Mouse (Mus musculus) kidney, postnatal 10 days (tissue): ENCODE results near the gene Bzw2.
"Not testable (repeated sequence)": the region's sequence is repeated elsewhere in the genome, so short reads cannot be mapped to it uniquely, and the experiment has no call there.

Experiments
- DNase-seq: peaks from one replicate; pipeline ENCODE4 v3.0.0; 2021; ENCODE audit warnings: mixed read lengths

Gene Bzw2

DNA sequence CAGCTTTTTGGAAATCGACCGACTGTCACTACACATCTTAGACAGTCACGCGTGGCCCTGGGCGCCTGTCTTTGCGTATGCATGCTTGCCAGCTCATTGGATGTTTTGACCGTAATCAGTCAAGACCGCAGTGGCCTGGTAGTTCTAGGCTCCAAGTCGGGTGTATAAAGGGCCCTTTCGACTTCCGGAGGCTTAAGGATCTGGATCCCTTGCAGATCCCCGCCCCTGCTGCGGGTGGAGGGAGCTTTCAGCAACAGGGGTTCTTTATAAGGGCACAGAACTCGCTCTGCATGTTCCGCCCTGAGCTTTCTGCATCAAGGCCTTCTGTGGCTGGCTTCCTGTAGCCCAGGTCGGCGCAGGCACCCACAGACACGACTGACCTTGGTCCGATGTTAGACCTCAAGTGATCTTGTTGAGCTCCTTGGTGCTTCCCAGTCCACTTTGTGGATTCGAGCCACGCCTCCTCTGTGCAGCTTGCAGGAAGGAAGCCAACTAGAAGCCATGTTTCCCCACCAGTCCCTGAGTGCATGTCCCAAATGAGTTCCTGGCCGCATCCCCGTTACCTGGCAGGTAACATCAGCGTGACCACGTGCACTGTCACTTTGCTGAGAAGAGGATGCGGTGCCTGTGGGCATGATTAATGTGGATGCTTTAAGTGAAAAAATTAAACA, at the start of gene Bzw2:
Gene Bzw2, minus strand, starts transcription at position 443 of the 671 bp plus-strand sequence.
- DNase-seq: peak; percentile 84

DNA sequence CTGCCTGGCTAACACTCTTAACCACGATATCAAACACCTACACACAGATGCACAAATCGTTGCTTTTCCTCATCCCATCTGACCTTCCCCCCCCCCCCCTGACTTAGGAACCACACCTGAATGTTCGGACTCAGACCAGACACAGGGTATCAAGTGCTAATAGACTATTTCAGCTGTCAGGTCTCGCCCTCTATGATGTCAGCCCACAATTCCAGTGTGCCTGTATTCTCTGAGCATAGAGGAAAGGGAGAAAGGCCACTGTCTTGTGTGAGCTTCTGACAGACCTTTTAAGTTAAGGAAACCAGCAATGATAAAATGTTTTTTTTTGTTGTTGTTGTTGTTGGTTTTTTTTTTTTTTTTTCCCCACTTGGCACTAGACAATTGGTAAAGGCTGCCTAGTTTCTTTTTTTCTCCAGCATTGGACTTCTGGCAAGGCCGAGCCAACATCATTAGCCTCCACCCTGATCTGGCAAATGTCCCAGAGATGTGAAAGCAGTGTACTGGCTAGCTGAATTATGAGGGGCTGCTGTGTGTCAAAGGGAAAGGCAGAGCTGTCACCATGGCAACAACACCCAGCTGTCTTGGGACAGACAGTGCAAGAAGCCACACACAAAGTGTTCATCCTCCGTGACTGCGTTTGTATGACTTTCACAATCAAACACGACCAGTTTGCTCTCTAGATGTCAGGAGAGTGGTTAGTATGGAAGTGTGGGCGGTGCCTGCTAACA, 49.4 kb upstream of the Bzw2 start:
- peak; percentile 79 for DNase-seq

DNA sequence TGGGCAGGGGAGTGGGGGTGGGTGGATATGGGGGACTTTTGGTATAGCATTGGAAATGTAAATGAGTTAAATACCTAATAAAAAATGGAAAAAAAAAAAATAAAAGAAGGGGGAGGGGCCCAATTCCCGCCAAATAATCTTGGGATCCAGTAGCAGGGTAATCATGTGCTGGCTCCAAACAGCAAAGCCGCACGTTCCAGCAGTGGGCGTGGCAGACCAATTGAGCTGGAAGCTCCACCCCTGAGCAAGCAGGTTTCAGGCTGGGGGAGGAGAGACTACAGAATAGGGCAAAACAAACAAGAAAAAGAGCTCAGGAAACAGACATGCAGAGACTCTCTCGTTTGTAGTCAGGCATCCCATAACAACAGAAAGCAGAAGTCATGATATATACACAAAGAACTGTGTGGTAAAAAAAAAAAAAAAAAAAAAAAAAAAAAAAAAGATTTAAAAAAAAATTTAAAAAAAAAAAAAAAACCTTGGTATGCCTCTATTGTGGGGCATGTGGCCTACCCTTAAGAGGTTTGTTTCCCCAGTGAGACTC, 47.8 kb upstream of the Bzw2 start:
- not testable (repeated sequence) for DNase-seq

DNA sequence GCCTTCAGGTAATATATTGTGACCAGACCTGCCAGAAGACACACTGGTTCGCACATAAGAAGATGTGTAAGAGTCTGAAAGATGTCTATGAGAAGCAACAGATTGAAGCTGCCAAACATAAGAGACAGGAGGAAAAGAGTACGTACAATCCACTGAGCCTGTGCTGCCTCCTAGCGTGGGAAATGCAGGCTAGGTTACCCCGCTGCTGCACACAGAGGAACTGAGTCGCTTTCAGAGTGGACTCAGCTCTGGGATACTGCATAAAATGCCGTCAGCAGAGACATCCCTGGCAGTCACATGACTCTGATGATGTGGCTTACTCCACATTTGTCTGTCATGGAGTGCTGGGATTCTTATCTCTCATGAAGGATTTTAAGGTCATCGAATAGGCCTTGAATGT, 37.1 kb upstream of the Bzw2 start:
- DNase-seq: no peak

GRCm38 (mm10) chr12:36190343-36190742, 32.5 kb upstream of the Bzw2 start:
- no peak for DNase-seq

DNA sequence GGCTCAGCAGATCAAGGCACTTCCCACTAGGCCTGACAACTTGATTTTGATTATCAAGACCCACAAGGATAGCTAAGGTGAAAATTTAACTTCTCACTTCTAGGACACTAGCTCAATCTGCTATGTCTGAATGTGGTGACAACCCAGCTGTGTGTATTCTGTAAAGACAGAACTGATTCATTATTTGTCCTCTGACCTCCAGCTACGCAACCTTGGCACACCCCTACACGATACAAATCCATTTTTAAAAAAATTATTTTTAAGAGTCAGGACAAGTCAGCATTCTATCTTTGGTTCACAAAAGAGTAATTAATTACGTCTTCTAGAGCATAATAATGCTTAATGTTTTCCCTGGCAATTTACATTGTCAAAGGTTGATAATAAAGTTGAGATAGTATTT, 31.7 kb upstream of the Bzw2 start:
- peak; percentile 57 for DNase-seq

GRCm38 (mm10) chr12:36187081-36187480, 29.2 kb upstream of the Bzw2 start:
- DNase-seq: no peak

DNA sequence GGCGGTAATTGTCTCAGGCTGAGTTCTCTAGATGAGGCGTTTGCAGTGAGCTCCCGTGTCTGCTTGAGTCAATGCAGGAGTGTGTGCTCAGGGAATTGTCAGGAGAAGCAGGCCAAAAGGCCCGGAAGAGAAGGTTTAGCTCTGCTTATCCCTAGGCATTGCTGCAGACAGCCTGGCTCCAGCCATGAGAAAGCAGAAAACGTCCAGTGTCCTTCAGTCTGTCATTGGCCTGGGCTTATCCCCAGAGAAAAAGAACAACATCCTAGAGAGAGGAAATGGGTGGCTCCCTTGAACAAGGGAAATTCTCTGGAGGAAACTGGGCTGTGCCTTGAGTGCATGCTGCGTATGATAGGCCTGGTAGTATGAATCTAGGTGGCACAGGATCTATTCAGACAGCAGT, 24.7 kb upstream of the Bzw2 start:
- no peak for DNase-seq

DNA sequence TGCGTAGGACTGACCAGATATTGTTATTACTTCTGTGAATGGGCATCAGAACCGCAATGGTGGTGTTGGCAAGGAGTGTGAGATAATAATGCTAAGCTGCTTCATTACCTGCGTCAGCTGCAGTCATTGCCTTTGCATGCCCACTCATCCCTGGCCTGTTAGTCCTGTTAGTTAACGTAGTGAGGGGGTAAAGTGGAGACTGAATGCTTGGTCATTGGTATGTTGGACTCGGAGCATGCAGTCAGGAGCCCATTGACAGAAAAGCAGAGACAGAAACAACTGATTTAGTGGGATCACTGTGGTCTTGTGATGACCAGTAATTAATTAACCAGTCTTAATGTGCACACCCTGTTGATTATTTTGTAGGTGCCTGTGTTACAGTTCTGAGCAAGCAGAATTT, 19.3 kb upstream of the Bzw2 start:
- DNase-seq: no peak

DNA sequence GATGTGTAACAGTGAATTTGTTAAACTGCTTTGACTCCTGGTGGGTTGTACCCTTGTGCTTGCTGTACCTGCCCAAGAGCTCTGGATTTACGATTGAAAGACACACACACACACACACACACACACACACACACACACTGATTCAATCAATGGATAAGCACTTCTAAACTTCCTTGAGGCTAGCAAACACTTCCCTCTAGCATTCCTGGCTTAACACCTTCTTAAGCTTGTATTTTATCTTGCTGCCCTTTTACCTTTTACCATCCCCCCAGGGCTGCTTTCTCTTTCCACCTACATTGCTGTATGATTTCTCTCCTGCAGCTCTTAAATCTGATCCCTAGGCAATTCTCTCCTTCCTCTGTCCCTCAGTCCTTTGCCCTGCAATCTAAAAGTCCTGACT, 7.4 kb upstream of the Bzw2 start:
- no peak for DNase-seq

- DNase-seq: no peak
Measured at GRCm38 (mm10) chr12:36164126-36164791, 6.4 kb upstream of the Bzw2 start.

- no peak for DNase-seq
Measured at GRCm38 (mm10) chr12:36157304-36157637, 609 bp downstream of the Bzw2 start.

- DNase-seq: peak; percentile 96
Measured at GRCm38 (mm10) chr12:36156637-36157303, 1.1 kb downstream of the Bzw2 start, which contains the start of gene Ankmy2. Gene Ankmy2, plus strand, starts transcription at chr12:36157114.

GRCm38 (mm10) chr12:36156101-36156636, 1.7 kb downstream of the Bzw2 start:
- no peak for DNase-seq

DNA sequence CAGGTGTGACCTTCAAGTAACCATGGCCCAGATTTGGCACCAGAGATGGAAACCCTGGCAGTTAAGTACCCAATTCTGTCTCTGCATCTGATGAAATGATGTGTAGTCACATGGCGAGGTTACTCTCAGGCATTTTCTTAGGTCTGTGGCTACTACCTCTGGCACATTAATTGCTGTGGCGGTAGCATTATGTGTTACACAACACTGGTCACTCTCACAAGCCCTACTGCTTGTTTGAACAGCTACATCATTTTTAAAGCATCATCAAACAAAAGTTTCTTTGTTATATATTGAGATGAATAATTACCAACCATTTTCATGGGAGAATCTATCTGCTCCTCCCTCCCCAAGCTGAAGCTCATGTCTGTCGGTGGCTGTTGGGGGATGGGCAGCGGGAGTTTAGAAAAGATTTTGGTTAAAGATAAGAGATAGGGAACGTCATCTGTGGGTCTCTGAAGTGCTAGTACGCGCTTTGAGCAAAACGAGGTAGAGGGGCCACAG, 2.7 kb downstream of the Bzw2 start:
- DNase-seq: peak; percentile 40

DNA sequence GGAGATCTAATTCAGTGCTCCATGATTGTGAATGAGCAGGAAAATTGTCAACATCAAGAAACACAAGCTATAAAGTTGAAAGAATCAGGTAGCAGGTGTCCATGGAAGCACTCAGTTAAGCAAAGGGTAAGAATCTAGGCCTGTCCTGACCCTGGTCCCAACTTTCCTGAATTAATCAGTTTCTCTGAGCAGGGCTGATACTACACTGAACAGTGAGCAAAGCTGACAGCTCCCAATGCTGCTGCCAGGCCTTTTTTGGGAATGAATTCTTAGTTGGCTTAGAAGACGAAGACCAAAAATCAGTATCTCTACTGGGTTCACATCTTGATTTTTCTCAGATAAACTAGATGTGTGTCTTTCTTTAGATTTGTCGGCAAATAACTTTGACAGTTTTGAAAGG, 7.1 kb downstream of the Bzw2 start:
- no peak for DNase-seq

- DNase-seq: no peak
Measured at GRCm38 (mm10) chr12:36150265-36150664, 7.6 kb downstream of the Bzw2 start.

DNA sequence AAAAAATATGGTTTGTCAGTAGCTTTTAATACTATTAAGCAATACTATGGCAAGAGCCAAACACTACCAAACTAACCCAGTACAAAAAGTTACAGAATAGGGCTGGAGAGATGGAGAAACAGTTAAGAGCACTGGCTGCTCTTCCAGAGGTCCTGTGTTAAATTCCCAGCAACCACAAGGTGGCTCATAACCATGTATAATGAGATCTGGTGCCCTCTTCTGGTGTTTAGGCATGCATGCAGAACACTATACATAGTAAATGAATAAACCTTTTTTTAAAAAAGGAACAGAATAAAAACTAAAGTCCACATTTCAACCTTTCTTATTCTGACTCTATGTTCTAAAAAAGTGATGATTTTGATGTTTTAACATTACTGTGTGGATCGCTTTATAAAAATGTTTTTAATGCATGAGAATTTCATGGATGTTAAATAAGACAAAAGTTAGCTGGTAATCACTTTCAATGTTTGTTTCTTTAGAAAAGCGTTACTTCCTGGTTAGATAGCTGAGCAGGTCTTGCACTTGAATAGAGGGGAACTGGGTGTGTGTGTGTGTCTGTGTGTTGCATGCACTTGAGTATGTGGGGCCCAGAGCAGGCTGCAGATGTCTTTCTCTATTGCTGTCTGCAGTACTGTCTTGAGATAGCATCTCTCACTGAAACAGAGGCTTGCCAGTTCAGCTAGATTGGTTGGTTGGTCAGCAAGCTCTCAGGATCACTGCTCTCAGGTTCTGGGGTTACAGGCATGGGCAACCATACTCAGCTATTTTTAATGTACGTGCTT, 11.5 kb downstream of the Bzw2 start:
- DNase-seq: no peak

- peak; percentile 16 for DNase-seq
Measured at GRCm38 (mm10) chr12:36140401-36140800, 17.5 kb downstream of the Bzw2 start.

GRCm38 (mm10) chr12:36137192-36137591, 20.7 kb downstream of the Bzw2 start:
- DNase-seq: no peak

- no peak for DNase-seq
Measured at GRCm38 (mm10) chr12:36136285-36136684, 21.6 kb downstream of the Bzw2 start.

DNA sequence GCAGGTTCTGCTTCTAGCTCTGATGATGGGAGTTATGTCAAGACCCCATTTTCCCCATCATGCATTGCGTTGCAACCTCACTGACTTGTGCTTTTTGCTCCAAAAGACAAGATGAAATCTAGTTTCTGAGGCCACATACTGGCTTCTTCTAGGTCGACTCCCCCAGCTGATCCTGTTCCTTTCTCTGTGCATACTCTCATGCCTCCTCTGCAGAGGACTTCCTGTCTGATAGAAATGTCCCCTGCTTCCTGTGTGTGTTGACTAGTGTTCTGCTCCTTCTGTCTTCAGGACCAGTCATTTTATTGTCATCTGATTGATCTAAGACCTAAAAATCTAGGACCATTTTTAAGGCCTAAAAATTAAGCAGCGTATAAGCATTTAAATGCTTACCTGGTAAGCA, 22.5 kb downstream of the Bzw2 start:
- no peak for DNase-seq
